Mouse (Mus musculus) layer of hippocampus, postnatal 10 days (tissue): Measurements from ENCODE around the gene Sesn2. TPM values are rescaled to one million over a fixed set of nuclear protein-coding genes. Genes with fewer than 3 reads are reported as not detected.

Experiments
- total RNA-seq, 2 experiments: library from RNA; stranded (reverse); gene quantifications; 2 replicates each; pipeline ENCODE4 v1.2.3; 2021

The Sesn2 gene
- total RNA-seq, 2 experiments from 2014 or later, result 15.3 to 16.1 TPM

Other genes with a start within 250 kb of the Sesn2 start
- 10 to 100 TPM; 27.4 to 28.2 TPM for gene Gmeb1, start 248.9 kb downstream of the Sesn2 start, total RNA-seq
- gene Taf12, start 236.1 kb downstream of the Sesn2 start, total RNA-seq, result 10 to 100 TPM; 16.6 to 17.6 TPM
- gene Rab42, start 207.1 kb downstream of the Sesn2 start, total RNA-seq, result 1 to 10 TPM; 1.8 to 2.6 TPM
- 10 to 100 TPM; 25.7 to 29.2 TPM for gene Trnau1ap, start 181.0 kb downstream of the Sesn2 start, total RNA-seq
- 10 to 100 TPM; 17.7 to 20.1 TPM for gene Rcc1, start 156.9 kb downstream of the Sesn2 start, total RNA-seq
- gene Phactr4, start 88.0 kb downstream of the Sesn2 start, total RNA-seq, result 10 to 100 TPM in 1 of 2 experiments, 1 to 10 TPM in 1; 8.1 to 11.1 TPM
- 10 to 100 TPM in 1 of 2 experiments, 1 to 10 TPM in 1; 9.8 to 10.8 TPM for gene Med18, start 46.6 kb downstream of the Sesn2 start, total RNA-seq
- gene Atpif1, start 23.2 kb upstream of the Sesn2 start, total RNA-seq, result 100 to 1,000 TPM; 649 to 727 TPM
- 10 to 100 TPM; 90.4 to 93.7 TPM for gene Dnajc8, start 25.0 kb upstream of the Sesn2 start, total RNA-seq
- gene Ptafr, start 53.6 kb upstream of the Sesn2 start, total RNA-seq, result 1 to 10 TPM; 1.0 to 1.3 TPM
- gene Eya3, start 128.5 kb upstream of the Sesn2 start, total RNA-seq, result 10 to 100 TPM; 16.3 to 23.3 TPM
- 1 to 10 TPM; 2.2 to 2.8 TPM for gene Xkr8, start 222.0 kb upstream of the Sesn2 start, total RNA-seq
- gene Smpdl3b, start 246.8 kb upstream of the Sesn2 start, total RNA-seq, result 1 to 10 TPM in 1 of 2 experiments, under 1 TPM in 1; 0.87 to 1.2 TPM